Mouse (Mus musculus) liver, adult 2 months (tissue): Measurements from ENCODE around the gene Igf2bp3. TPM values are rescaled to one million over a fixed set of nuclear protein-coding genes. Genes with fewer than 3 reads are reported as not detected.

Experiments used
- DNase-seq: peaks from one replicate; pipeline ENCODE4 v3.0.0-alpha.2; 2011; ENCODE audit warnings: low read depth, low spot score; ENCODE audit errors: extremely low read depth
- H3K27ac ChIP-seq: fragments of 200-500 bp; replicated peaks from 2 replicates; pipeline ENCODE4 v1.5.1; 2012; ENCODE audit warnings: low read depth, mild to moderate bottlenecking, control low read depth, inconsistent platforms, low read length; ENCODE audit not compliant: insufficient read depth
- H3K27me3 ChIP-seq: fragments of 200-500 bp; 2 replicates; pipeline ENCODE4 v1.6.1; 2012; ENCODE audit warnings: mild to moderate bottlenecking, moderate library complexity, low read length, inconsistent platforms; ENCODE audit not compliant: control insufficient read depth, insufficient read depth
- H3K36me3 ChIP-seq: fragments of 200-500 bp; 2 replicates; pipeline ENCODE4 v1.6.1; 2012; ENCODE audit warnings: low read length, inconsistent platforms; ENCODE audit not compliant: control insufficient read depth, insufficient read depth
- H3K4me1 ChIP-seq: fragments of 200-500 bp; 2 replicates; pipeline ENCODE4 v1.6.1; 2011; ENCODE audit warnings: low read length; ENCODE audit not compliant: control insufficient read depth, insufficient read depth
- H3K4me3 ChIP-seq: fragments of 200-500 bp; 2 replicates; pipeline ENCODE4 v1.5.1; 2011; ENCODE audit warnings: low read depth, mild to moderate bottlenecking, control low read depth, low read length, moderate library complexity; ENCODE audit not compliant: insufficient read depth
- H3K79me2 ChIP-seq: fragments of 200-500 bp; 2 replicates; pipeline ENCODE4 v1.6.1; 2012; ENCODE audit warnings: inconsistent platforms, mild to moderate bottlenecking, low read length, moderate library complexity; ENCODE audit not compliant: control insufficient read depth, insufficient read depth
- H3K9ac ChIP-seq: fragments of 200-500 bp; 2 replicates; pipeline ENCODE4 v1.6.1; 2012; ENCODE audit warnings: low read depth, mild to moderate bottlenecking, control low read depth, inconsistent platforms, low read length
- CTCF ChIP-seq: fragments of 200-500 bp; IDR thresholded peaks from 2 replicates; pipeline ENCODE4 v1.5.1; 2011; ENCODE audit warnings: low read depth, low read length, control low read depth
- POLR2A ChIP-seq: fragments of 200-500 bp; IDR thresholded peaks from 2 replicates; pipeline ENCODE4 v1.6.1; 2011; ENCODE audit warnings: low read length, control low read depth; ENCODE audit not compliant: insufficient read depth; ENCODE audit errors: extremely low read depth
- WGBS: fragments of 180-500 bp; shearing (Covaris S2); methylation state at CpG from one replicate; pipeline ENCODE4 v1.1.7; 2018; 5-methylcytosine and 5-hydroxymethylcytosine counted together
- polyA plus RNA-seq: library from polyadenylated mRNA; depleted of rRNA; stranded (reverse); fragments of >200 nt; gene quantifications from 2 replicates; pipeline ENCODE4 v1.2.3, GENCODE M21; 2012; rRNA removed
- total RNA-seq: library from RNA; depleted of rRNA; stranded (reverse); fragments of >200 nt; gene quantifications from 2 replicates; pipeline ENCODE4 v1.2.3, GENCODE M21; 2014; rRNA removed

The Igf2bp3 gene
- total and polyA plus RNA-seq, 2 experiments, result 0.21 to 0.46 TPM

GRCm38 (mm10) chr6:49036275-49037267, 178.2 kb downstream of the Igf2bp3 start, which contains the start of gene Gpnmb:
Gene Gpnmb (plus strand): TSS chr6:49036546.
- WGBS, result 47% methylated on average over 28 of the region's 28 CpGs
- H3K9ac ChIP-seq, result no peak within 1 kb of the TSS
- no peak for TF ChIP-seq POLR2A
- TF ChIP-seq CTCF, result no peak
- no peak within 1 kb of the TSS for H3K27ac ChIP-seq
- H3K79me2 ChIP-seq, result no peaks in the 10 kb centered on the region
- DNase-seq, result no peak
- H3K4me3 ChIP-seq, result no peak within 1 kb of the TSS
- peaks cover 2% of the 10 kb centered on the region for H3K4me1 ChIP-seq
- H3K36me3 ChIP-seq, result no peaks in the 10 kb centered on the region
- no peaks in the 10 kb centered on the region for H3K27me3 ChIP-seq

Other genes starting within 250 kb of the Igf2bp3 start
- not detected in 2 replicates for gene Doxl2, start 240.0 kb downstream of the Igf2bp3 start, total RNA-seq
- gene Doxl2, start 240.0 kb downstream of the Igf2bp3 start, polyA plus RNA-seq, result not detected in 2 replicates
- not detected in 2 replicates for gene Svs1, start 228.1 kb downstream of the Igf2bp3 start, total RNA-seq
- not detected in 2 replicates for gene Svs1, start 228.1 kb downstream of the Igf2bp3 start, polyA plus RNA-seq
- gene Gpnmb, start 178.4 kb downstream of the Igf2bp3 start, total RNA-seq, result under 0.01 and 0.07 TPM in 2 replicates
- gene Gpnmb, start 178.4 kb downstream of the Igf2bp3 start, polyA plus RNA-seq, result 0.20 and 0.36 TPM in 2 replicates
- 27.9 and 28.5 TPM in 2 replicates for gene Malsu1, start 141.2 kb downstream of the Igf2bp3 start, total RNA-seq
- gene Malsu1, start 141.2 kb downstream of the Igf2bp3 start, polyA plus RNA-seq, result 20.5 and 24.0 TPM in 2 replicates
- 19.3 and 20.5 TPM in 2 replicates for gene Tra2a, start 49.1 kb upstream of the Igf2bp3 start, total RNA-seq
- 7.8 and 9.8 TPM in 2 replicates for gene Tra2a, start 49.1 kb upstream of the Igf2bp3 start, polyA plus RNA-seq
- gene Ccdc126, start 104.3 kb upstream of the Igf2bp3 start, total RNA-seq, result 1.2 and 1.8 TPM in 2 replicates
- gene Ccdc126, start 104.3 kb upstream of the Igf2bp3 start, polyA plus RNA-seq, result 0.84 and 0.87 TPM in 2 replicates
- 0.67 and 0.83 TPM in 2 replicates for gene Fam221a, start 152.8 kb upstream of the Igf2bp3 start, total RNA-seq
- gene Fam221a, start 152.8 kb upstream of the Igf2bp3 start, polyA plus RNA-seq, result 0.14 and 0.17 TPM in 2 replicates
- not detected in 2 replicates for gene Stk31, start 180.6 kb upstream of the Igf2bp3 start, total RNA-seq
- gene Stk31, start 180.6 kb upstream of the Igf2bp3 start, polyA plus RNA-seq, result not detected in 2 replicates